In genomic region chr5:112660924-112661431, GRCm38 (mm10) we compare ENCODE assay signal across 10 mouse cellular contexts.
A peak's percentile ranks its signal among the peaks of the same experiment; 100 is the strongest.
DNase-seq lines count a peak whose midpoint lies in the region; ATAC-seq lines count a peak whose summit lies in the region.
"Had no signal": no experiment of that assay in that cellular context is flagged by ENCODE, and none has a peak within 500 bp of the region (broad histone marks: within the 10 kb centered on the region; RNA-seq: fewer than 3 reads in every experiment).

No protein-coding gene starts in this region.

- no peaks in the 10 kb centered on the region for H3K27me3 ChIP-seq in hindbrain, embryonic 11.5 days (ENCODE audit: control insufficient read depth, insufficient read depth, low read length)
- H3K27me3 ChIP-seq in neural tube, embryonic 12.5 days (replicated peaks), result no peaks in the 10 kb centered on the region
- peaks cover 29% of the 10 kb centered on the region for H3K27me3 ChIP-seq in heart, embryonic 11.5 days (ENCODE audit: control insufficient read depth, insufficient read depth, low read length)
- H3K27me3 ChIP-seq: CH12.LX had no signal

- H3K4me3 ChIP-seq in hindbrain, embryonic 11.5 days (ENCODE audit: low read depth, low read length), result no peak overlapping the region
- no peak overlapping the region for H3K4me3 ChIP-seq in neural tube, embryonic 12.5 days
- no peak overlapping the region for H3K4me3 ChIP-seq in heart, embryonic 11.5 days (ENCODE audit: low read depth, low read length)

- H3K9ac ChIP-seq in hindbrain, embryonic 11.5 days (ENCODE audit: low read depth, low read length), result no peak overlapping the region
- no peak overlapping the region for H3K9ac ChIP-seq in neural tube, embryonic 12.5 days
- no peak overlapping the region for H3K9ac ChIP-seq in heart, embryonic 11.5 days (ENCODE audit: low read depth, low read length)

- no peak overlapping the region for H3K27ac ChIP-seq in hindbrain, embryonic 11.5 days (ENCODE audit: low read depth, low read length)
- no peak overlapping the region for H3K27ac ChIP-seq in neural tube, embryonic 12.5 days
- H3K27ac ChIP-seq in heart, embryonic 11.5 days (ENCODE audit: low read depth, low read length), result no peak overlapping the region

- peak; percentile 47; the same call in 1 of the 2 replicates for ATAC-seq in hindbrain, embryonic 11.5 days (ENCODE audit: low FRiP score)
- peak; percentile 43; the same call in 1 of the 2 replicates for ATAC-seq in neural tube, embryonic 12.5 days (ENCODE audit: low FRiP score, low read depth)
- no peak for ATAC-seq in heart, embryonic 11.5 days (replicated peaks; ENCODE audit: insufficient number of reproducible peaks, low FRiP score, low TSS enrichment)

- H3K36me3 ChIP-seq in hindbrain, embryonic 11.5 days (ENCODE audit: control insufficient read depth, insufficient read depth, low read length), result no peaks in the 10 kb centered on the region
- H3K36me3 ChIP-seq in neural tube, embryonic 12.5 days, result no peaks in the 10 kb centered on the region
- H3K36me3 ChIP-seq in heart, embryonic 11.5 days (ENCODE audit: control insufficient read depth, insufficient read depth, low read length), result no peaks in the 10 kb centered on the region

- WGBS in hindbrain, embryonic 11.5 days, result 28% methylated on average over 10 of the region's 10 CpGs
- WGBS in neural tube, embryonic 12.5 days, result 32% methylated on average over 10 of the region's 10 CpGs
- 36% methylated on average over 10 of the region's 10 CpGs for WGBS in heart, embryonic 11.5 days (ENCODE audit: insufficient replicate concordance)

- no peak overlapping the region for H3K4me2 ChIP-seq in hindbrain, embryonic 11.5 days (replicated peaks; ENCODE audit: low read depth, low read length)
- 0 out of 2 replicates have a peak overlapping the region, but pooled peaks have one; percentile 22 for H3K4me2 ChIP-seq in neural tube, embryonic 12.5 days (replicated peaks)
- H3K4me2 ChIP-seq in heart, embryonic 11.5 days, result no peak overlapping the region

- no peaks in the 10 kb centered on the region for H3K9me3 ChIP-seq in hindbrain, embryonic 11.5 days (ENCODE audit: control insufficient read depth, low read length)
- H3K9me3 ChIP-seq in neural tube, embryonic 12.5 days, result no peaks in the 10 kb centered on the region
- no peaks in the 10 kb centered on the region for H3K9me3 ChIP-seq in heart, embryonic 11.5 days (replicated peaks; ENCODE audit: control insufficient read depth, low read length)

- peak; percentile 18 for DNase-seq in kidney, postnatal 10 days
- no peak for DNase-seq in kidney, adult 8-10 months
- DNase-seq in WW6 (ENCODE audit: low read depth, low spot score), result peak; percentile 69
- peak; percentile 62 for DNase-seq in hindbrain, embryonic 11.5 days (ENCODE audit: low spot score)
- no peak for DNase-seq in adrenal gland, adult 8-10 months
- no peak for DNase-seq in right cerebral cortex, postnatal 14 days
- DNase-seq: cerebellum, adult 8-10 months had no signal

- H3K4me1 ChIP-seq in hindbrain, embryonic 11.5 days (replicated peaks; ENCODE audit: control insufficient read depth, insufficient read depth, low read length), result peaks cover 4% of the 10 kb centered on the region
- H3K4me1 ChIP-seq in neural tube, embryonic 12.5 days, result peaks cover 10% of the 10 kb centered on the region
- H3K4me1 ChIP-seq in heart, embryonic 11.5 days (ENCODE audit: control insufficient read depth, insufficient read depth, low read length), result no peaks in the 10 kb centered on the region

Comparison
In these comparisons a context has a peak if more than half of its experiments do, and no peak if none do; other contexts are left out.
1. DNase-seq: peak in kidney, postnatal 10 days (single experiment), WW6 (single experiment) and hindbrain, embryonic 11.5 days (single experiment); none in kidney, adult 8-10 months (0 of 2), adrenal gland, adult 8-10 months (single experiment) and right cerebral cortex, postnatal 14 days (single experiment).